Mouse (Mus musculus) kidney, postnatal 36 days (tissue): ENCODE data around the gene Ogfod2.

ENCODE experiments used
- DNase-seq, 2 experiments: peaks; one replicate each; pipeline ENCODE4 v3.0.0; 2021 to 2022; ENCODE audit warnings: mixed read lengths in 2 of 2

Gene Ogfod2

DNA sequence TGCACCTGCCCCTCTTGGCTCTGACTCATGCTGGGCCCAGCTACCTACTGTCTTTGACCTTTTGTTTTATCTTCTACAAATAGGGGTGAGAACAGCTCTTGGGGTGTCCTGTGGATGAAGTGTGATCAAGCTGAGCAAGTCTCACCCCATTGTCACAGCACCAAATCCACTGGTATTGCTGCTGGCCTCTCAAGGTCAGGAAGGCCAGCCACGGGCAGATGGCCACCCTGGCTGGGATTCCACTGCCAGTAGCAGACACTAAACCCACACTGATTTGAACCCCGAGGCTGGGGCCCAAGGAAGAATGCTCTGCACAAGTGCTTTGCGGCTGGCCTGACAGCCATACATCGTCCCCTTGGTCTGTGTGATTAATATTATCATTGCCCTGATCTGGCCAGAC is 46.2 kb downstream of the Ogfod2 start:
- no peak for DNase-seq

DNA sequence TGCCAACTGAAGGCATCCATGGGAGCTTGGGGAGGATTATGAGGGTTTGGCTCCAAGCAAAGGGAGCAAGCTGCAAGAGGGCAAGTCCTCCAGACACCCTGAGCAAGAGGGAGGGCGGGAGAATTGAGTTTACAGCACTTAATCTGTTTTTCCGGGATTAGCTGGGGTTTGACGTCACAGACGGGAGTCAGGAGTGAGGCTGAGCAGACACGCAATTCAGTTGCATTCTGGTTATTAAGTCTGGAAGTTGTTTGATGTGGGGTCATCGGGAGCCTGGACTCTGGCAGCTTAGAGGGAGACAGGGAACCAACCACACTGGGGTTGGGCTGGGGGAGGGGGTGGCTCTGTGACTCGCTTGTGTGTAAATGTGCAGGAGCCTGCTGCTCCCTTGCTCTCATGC is 47.4 kb downstream of the Ogfod2 start:
- no peak for DNase-seq

- no peak for DNase-seq
Observed at GRCm38 (mm10) chr5:124161831-124162230, 49.7 kb downstream of the Ogfod2 start.

GRCm38 (mm10) chr5:124162577-124162976 is 50.5 kb downstream of the Ogfod2 start:
- DNase-seq: peak; percentile 77 to 86

GRCm38 (mm10) chr5:124163445-124163844 is 51.3 kb downstream of the Ogfod2 start:
- DNase-seq: no peak
